Mouse (Mus musculus): Measurements from ENCODE around the gene Calm1. TPM values are rescaled to one million over a fixed set of nuclear protein-coding genes. Genes with fewer than 3 reads are reported as not detected.

Gene Calm1
- total and polyA plus RNA-seq, 3 experiments: 450 to 750 (median 627) TPM

GRCm38 (mm10) chr12:100152466-100152865, 46.8 kb upstream of the Calm1 start:
- no peak overlapping the region for H3K9ac ChIP-seq (ENCODE audit: insufficient read depth, low read depth)
- H3K4me3 ChIP-seq (replicated peaks in 1 of 3; ENCODE audit: low read depth in 2 of 3, low read length in 2 of 3, poor library complexity in 1 of 3): no peak overlapping the region
- H3K27me3 ChIP-seq (replicated peaks): no peaks in the 10 kb centered on the region
- H3K27ac ChIP-seq (ENCODE audit: insufficient read depth, low read depth): no peak overlapping the region
- dilution Hi-C loops (cut with MboI; ENCODE audit: extremely low pct_ligation_motif_present, extremely low pct_unique_long_range_greater_than_20kb, low sequenced_read_pairs) (no loop called here), in situ Hi-C loops (cut with MboI; ENCODE audit: low pct_ligation_motif_present, low pct_unique_long_range_greater_than_20kb, low sequenced_read_pairs) (no loop called here)
- no peak for TF ChIP-seq SIN3A (IDR thresholded peaks at IDR 0.05; ENCODE audit: low read length)
- no peak for TF ChIP-seq CHD2 (IDR thresholded peaks at IDR 0.05; ENCODE audit: low read length)
- TF ChIP-seq PAX5 (IDR thresholded peaks at IDR 0.05; ENCODE audit: low read length): no peak
- TF ChIP-seq ZMIZ1 (IDR thresholded peaks at IDR 0.05; ENCODE audit: low read depth, low read length): no peak
- no peak for TF ChIP-seq ZKSCAN1 (IDR thresholded peaks at IDR 0.05; ENCODE audit: borderline replicate concordance, low read depth, low read length)
- no peak for TF ChIP-seq TCF12 (IDR thresholded peaks at IDR 0.05; ENCODE audit: low read depth, low read length)
- no peak for TF ChIP-seq ETS1 (conservative IDR thresholded peaks at IDR 0.05; ENCODE audit: low read depth, low read length)
- H3K4me2 ChIP-seq (ENCODE audit: insufficient read depth, low read depth, poor library complexity, severe bottlenecking): no peak overlapping the region
- no peaks in the 10 kb centered on the region; the same call in 1 of the 2 replicates for H3K79me2 ChIP-seq (replicated peaks; ENCODE audit: control insufficient read depth, extremely low read depth, insufficient read depth, poor library complexity, severe bottlenecking)
- peaks cover 0 to 3% of the 10 kb centered on the region in 2 experiments; a peak in 1 of 4 replicates for H3K4me1 ChIP-seq (ENCODE audit: control insufficient read depth in 1 of 2, insufficient read depth in 2 of 2)
- H3K9me3 ChIP-seq (replicated peaks; ENCODE audit: low read length): no peaks in the 10 kb centered on the region
- peaks cover 30 to 90% of the 10 kb centered on the region in 2 experiments for H3K36me3 ChIP-seq (replicated peaks in 1 of 2; ENCODE audit: control insufficient read depth in 1 of 2, insufficient read depth in 1 of 2, low read length in 1 of 2)
- no peak for DNase-seq (ENCODE audit: extremely low read depth)

DNA sequence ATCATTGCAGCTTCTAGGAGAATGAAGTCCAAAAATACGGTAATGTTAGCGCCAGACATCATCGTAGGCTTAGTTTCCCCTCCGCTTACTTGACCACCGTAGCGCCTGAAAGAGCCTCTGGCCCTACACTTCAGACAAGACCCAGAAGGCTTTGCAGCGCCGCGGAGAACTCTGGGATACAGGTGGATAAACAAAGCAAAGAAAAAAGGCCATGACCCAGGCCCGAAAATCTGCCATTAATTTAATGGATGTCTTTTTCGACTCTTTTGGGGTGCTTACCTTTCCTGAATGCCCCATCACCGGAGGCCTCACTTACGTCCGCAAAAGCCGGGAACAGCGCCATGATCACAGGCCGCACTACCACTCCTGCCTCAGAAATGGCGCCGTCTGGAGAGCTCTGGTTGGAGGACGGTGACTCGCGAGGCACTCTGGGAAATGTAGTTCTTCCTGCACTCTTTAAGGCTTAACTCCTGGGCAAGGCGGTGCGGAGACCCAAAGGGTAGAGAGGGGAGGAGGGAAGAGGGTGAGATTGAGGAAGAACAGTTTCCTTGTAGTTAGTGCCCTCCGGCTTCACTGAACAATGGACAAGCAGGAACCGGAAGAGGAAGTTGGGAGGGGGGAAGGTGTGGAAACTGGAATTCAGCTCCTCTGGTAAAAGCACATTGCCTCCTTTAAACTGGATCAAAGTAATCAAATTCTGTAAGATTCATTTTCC, 39.8 kb upstream of the Calm1 start, which contains the start of gene Nrde2:
TSS of gene Nrde2 (minus strand) at position 393 of the 715 bp plus-strand sequence.
- H3K9ac ChIP-seq (ENCODE audit: insufficient read depth, low read depth): peak within 1 kb of the TSS; percentile 49
- H3K79me2 ChIP-seq (replicated peaks; ENCODE audit: control insufficient read depth, extremely low read depth, insufficient read depth, poor library complexity, severe bottlenecking): peaks cover 4% of the 10 kb centered on the region; the same call in 1 of the 2 replicates
- peak within 1 kb of the TSS; percentile 88; the same call in 1 of the 2 replicates for H3K4me2 ChIP-seq (ENCODE audit: insufficient read depth, low read depth, poor library complexity, severe bottlenecking)
- H3K4me1 ChIP-seq (ENCODE audit: control insufficient read depth in 1 of 2, insufficient read depth in 2 of 2): peaks cover 0 to 16% of the 10 kb centered on the region in 2 experiments; a peak in 1 of 4 replicates
- dilution Hi-C loops (cut with MboI; ENCODE audit: extremely low pct_ligation_motif_present, extremely low pct_unique_long_range_greater_than_20kb, low sequenced_read_pairs): no loop called here
- peak; percentile 97 for DNase-seq (ENCODE audit: extremely low read depth)
- no peaks in the 10 kb centered on the region for H3K27me3 ChIP-seq (replicated peaks)
- H3K27ac ChIP-seq (ENCODE audit: insufficient read depth, low read depth): no peak within 1 kb of the TSS
- no peaks in the 10 kb centered on the region for H3K9me3 ChIP-seq (replicated peaks; ENCODE audit: low read length)
- in situ Hi-C loops (cut with MboI; ENCODE audit: low pct_ligation_motif_present, low pct_unique_long_range_greater_than_20kb, low sequenced_read_pairs): no loop called here
- H3K4me3 ChIP-seq (replicated peaks in 1 of 3; ENCODE audit: low read depth in 2 of 3, low read length in 2 of 3, poor library complexity in 1 of 3): peak within 1 kb of the TSS; percentile 59 to 75 (median 68)
- peaks cover 3 to 32% of the 10 kb centered on the region in 2 experiments for H3K36me3 ChIP-seq (replicated peaks in 1 of 2; ENCODE audit: control insufficient read depth in 1 of 2, insufficient read depth in 1 of 2, low read length in 1 of 2)
- TF ChIP-seq GABPA (IDR thresholded peaks at IDR 0.05; ENCODE audit: insufficient replicate concordance, low read depth, low read length) (peak; percentile 39; the same call in 1 of the 2 replicates), MAFK (IDR thresholded peaks at IDR 0.05; ENCODE audit: insufficient replicate concordance, low read length) (no peak), CHD1 (IDR thresholded peaks at IDR 0.05; ENCODE audit: low read depth, low read length) (no peak), SMC3 (IDR thresholded peaks at IDR 0.05; ENCODE audit: low read depth, low read length) (no peak), EP300 (IDR thresholded peaks at IDR 0.05; ENCODE audit: low read length) (peak; percentile 13; the same call in 1 of the 2 replicates), MXI1 (IDR thresholded peaks at IDR 0.05; ENCODE audit: low read depth, low read length) (peak; percentile 76), KAT2A (IDR thresholded peaks at IDR 0.05; ENCODE audit: insufficient replicate concordance, low read length) (peak; percentile 95; the same call in 1 of the 2 replicates), E2F4 (IDR thresholded peaks at IDR 0.05; ENCODE audit: insufficient replicate concordance, low read depth, low read length) (peak; percentile 71; the same call in 1 of the 2 replicates), ZNF384 (IDR thresholded peaks at IDR 0.05; ENCODE audit: low read depth, low read length) (no peak), NRF1 (IDR thresholded peaks at IDR 0.05; ENCODE audit: low read depth, low read length) (peak; percentile 68), ETS1 (conservative IDR thresholded peaks at IDR 0.05; ENCODE audit: low read depth, low read length) (no peak), POLR2A (IDR thresholded peaks at IDR 0.05; ENCODE audit: low read depth, low read length) (peak; percentile 76), BHLHE40 (IDR thresholded peaks at IDR 0.05; ENCODE audit: low read depth, low read length) (no peak), JUND (conservative IDR thresholded peaks at IDR 0.05; ENCODE audit: low read depth, low read length) (no peak), CHD2 (IDR thresholded peaks at IDR 0.05; ENCODE audit: low read length) (peak; percentile 59; the same call in 1 of the 2 replicates), TCF12 (IDR thresholded peaks at IDR 0.05; ENCODE audit: low read depth, low read length) (peak; percentile 75), POLR2AphosphoS2 (IDR thresholded peaks at IDR 0.05; ENCODE audit: low read depth, low read length) (0 out of 2 replicates have a peak, but pooled peaks have one; percentile 38), JUN (IDR thresholded peaks at IDR 0.05; ENCODE audit: insufficient read depth, low read depth, low read length) (no peak), HCFC1 (IDR thresholded peaks at IDR 0.05; ENCODE audit: low read depth, low read length) (peak; percentile 94), MEF2A (IDR thresholded peaks at IDR 0.05; ENCODE audit: borderline replicate concordance, low read depth, low read length) (peak; percentile 44; the same call in 1 of the 2 replicates), CTCF (conservative IDR thresholded peaks at IDR 0.05 in 1 of 2, IDR thresholded peaks at IDR 0.05 in 1 of 2; ENCODE audit: low read depth in 2 of 2, low read length in 2 of 2) (no peak), MAX (IDR thresholded peaks at IDR 0.05; ENCODE audit: low read length) (peak; percentile 14), IRF4 (IDR thresholded peaks at IDR 0.05; ENCODE audit: low read depth, low read length) (no peak; the same call in none of the 2 replicates), ELF1 (IDR thresholded peaks at IDR 0.05; ENCODE audit: low read depth, low read length) (peak; percentile 92), SIN3A (IDR thresholded peaks at IDR 0.05; ENCODE audit: low read length) (peak; percentile 70), NELFE (IDR thresholded peaks at IDR 0.05; ENCODE audit: low read depth, low read length) (peak; percentile 83), UBTF (IDR thresholded peaks at IDR 0.05; ENCODE audit: low read depth, low read length) (no peak), MYC (IDR thresholded peaks at IDR 0.05; ENCODE audit: low read depth, low read length) (peak; percentile 71)
